17 mouse cellular contexts compared by ENCODE assay signal in genomic region chr2:80387668-80388067, GRCm38 (mm10). TPM values are rescaled to one million over a fixed set of nuclear protein-coding genes. Genes with fewer than 3 reads are reported as not detected.
DNase-seq lines count a peak whose midpoint lies in the region; ATAC-seq and TF ChIP-seq lines count a peak whose summit lies in the region.
"Had no signal": no experiment of that assay in that cellular context is flagged by ENCODE, and none has a peak within 500 bp of the region (broad histone marks: within the 10 kb centered on the region; RNA-seq: fewer than 3 reads in every experiment).

No protein-coding gene starts in this region.

- no peak overlapping the region for H3K9ac ChIP-seq in embryonic facial prominence, embryonic 13.5 days
- H3K9ac ChIP-seq in heart, embryonic 12.5 days: no peak overlapping the region
- H3K9ac ChIP-seq in forebrain, postnatal 0 days: no peak overlapping the region
- H3K9ac ChIP-seq: forebrain, embryonic 12.5 days; hindbrain, embryonic 15.5 days had no signal

- 49% methylated on average over 9 of the region's 9 CpGs for WGBS in embryonic facial prominence, embryonic 13.5 days
- WGBS in heart, embryonic 12.5 days: 27% methylated on average over 9 of the region's 9 CpGs
- WGBS in forebrain, postnatal 0 days: 79% methylated on average over 9 of the region's 9 CpGs

- DNase-seq in layer of hippocampus, postnatal 36 days: peak; percentile 4 to 10
- DNase-seq in layer of hippocampus, adult 8-10 months (ENCODE audit: low spot score in 2 of 2): no peak
- peak; percentile 4 for DNase-seq in lung, postnatal 25 days (ENCODE audit: low spot score)
- DNase-seq in forebrain, postnatal 0 days: no peak
- no peak for DNase-seq in urinary bladder, adult 18-20 months (ENCODE audit: low spot score in 2 of 2)
- DNase-seq: cerebellum, adult 9-10 months; kidney, adult 8-10 months; liver; right cerebral cortex, postnatal 14 days; thymus, postnatal 25 days had no signal

- no peak for ATAC-seq in embryonic facial prominence, embryonic 13.5 days (ENCODE audit: insufficient number of reproducible peaks, insufficient read depth, low FRiP score, low TSS enrichment, low read depth)
- ATAC-seq in heart, embryonic 12.5 days (ENCODE audit: insufficient number of reproducible peaks, low FRiP score): peak; percentile 61; the same call in 1 of the 2 replicates
- no peak for ATAC-seq in forebrain, postnatal 0 days
- ATAC-seq: midbrain, embryonic 16.5 days had no signal

- no peak overlapping the region for H3K4me3 ChIP-seq in embryonic facial prominence, embryonic 13.5 days
- H3K4me3 ChIP-seq in heart, embryonic 12.5 days: no peak overlapping the region
- H3K4me3 ChIP-seq in forebrain, postnatal 0 days (ENCODE audit: low read depth, low read length): no peak overlapping the region
- H3K4me3 ChIP-seq: forebrain, embryonic 12.5 days; hindbrain, embryonic 15.5 days had no signal

- TF ChIP-seq CTCF in forebrain, postnatal 0 days (IDR thresholded peaks at IDR 0.05; ENCODE audit: low read depth): no peak

- H3K9me3 ChIP-seq in embryonic facial prominence, embryonic 13.5 days: no peaks in the 10 kb centered on the region
- H3K9me3 ChIP-seq in heart, embryonic 12.5 days (replicated peaks): no peaks in the 10 kb centered on the region
- H3K9me3 ChIP-seq in forebrain, postnatal 0 days (ENCODE audit: low read length): no peaks in the 10 kb centered on the region
- H3K9me3 ChIP-seq: forebrain, embryonic 12.5 days; hindbrain, embryonic 15.5 days had no signal

- H3K4me1 ChIP-seq in embryonic facial prominence, embryonic 13.5 days: 0 out of 2 replicates have a peak, but pooled peaks cover 5% of the 10 kb centered on the region
- H3K4me1 ChIP-seq in heart, embryonic 12.5 days (replicated peaks): peaks cover 15% of the 10 kb centered on the region
- H3K4me1 ChIP-seq in forebrain, postnatal 0 days (ENCODE audit: insufficient read depth): no peaks in the 10 kb centered on the region
- H3K4me1 ChIP-seq: forebrain, embryonic 12.5 days; hindbrain, embryonic 15.5 days had no signal

- peak overlapping the region; percentile 44; the same call in 1 of the 2 replicates for H3K27ac ChIP-seq in embryonic facial prominence, embryonic 13.5 days
- peak overlapping the region; percentile 67 for H3K27ac ChIP-seq in heart, embryonic 12.5 days (ENCODE audit: poor library complexity, severe bottlenecking)
- no peak overlapping the region for H3K27ac ChIP-seq in forebrain, postnatal 0 days (ENCODE audit: low read depth, low read length)
- H3K27ac ChIP-seq: forebrain, embryonic 12.5 days; hindbrain, embryonic 15.5 days; macrophage had no signal

- no peaks in the 10 kb centered on the region for H3K27me3 ChIP-seq in embryonic facial prominence, embryonic 13.5 days
- no peaks in the 10 kb centered on the region for H3K27me3 ChIP-seq in heart, embryonic 12.5 days (replicated peaks)
- no peaks in the 10 kb centered on the region for H3K27me3 ChIP-seq in forebrain, postnatal 0 days (ENCODE audit: insufficient read depth, low read length)
- H3K27me3 ChIP-seq: forebrain, embryonic 12.5 days; hindbrain, embryonic 15.5 days had no signal

- no peak overlapping the region for H3K4me2 ChIP-seq in embryonic facial prominence, embryonic 13.5 days
- H3K4me2 ChIP-seq in heart, embryonic 12.5 days: peak overlapping the region; percentile 27; the same call in 1 of the 2 replicates
- no peak overlapping the region for H3K4me2 ChIP-seq in forebrain, postnatal 0 days (ENCODE audit: low read depth)
- H3K4me2 ChIP-seq: forebrain, embryonic 12.5 days; hindbrain, embryonic 15.5 days had no signal

- no peaks in the 10 kb centered on the region for H3K36me3 ChIP-seq in embryonic facial prominence, embryonic 13.5 days
- no peaks in the 10 kb centered on the region for H3K36me3 ChIP-seq in heart, embryonic 12.5 days
- H3K36me3 ChIP-seq in forebrain, postnatal 0 days (ENCODE audit: insufficient read depth): no peaks in the 10 kb centered on the region
- H3K36me3 ChIP-seq: forebrain, embryonic 12.5 days; hindbrain, embryonic 15.5 days had no signal

RNA-seq across cellular contexts. Expression of gene Frzb, which starts 59.8 kb away (rescaled TPM):
- 10 to 100 TPM; 34.4 to 37.4 TPM for total RNA-seq in layer of hippocampus, postnatal 36 days (2021)
- total RNA-seq in layer of hippocampus, adult 8-10 months (2022): 10 to 100 TPM; 24.6 to 29.1 (median 28.7) TPM
- polyA plus RNA-seq in embryonic facial prominence, embryonic 13.5 days (2015; fragmentation: Nextera tagmentation; extraction: Ambion mirVana): 34.6 and 49.5 TPM in 2 replicates
- 8.7 and 9.4 TPM in 2 replicates for polyA plus RNA-seq in heart, embryonic 12.5 days (2016; fragmentation: Nextera tagmentation; extraction: Ambion mirVana)
- total RNA-seq in forebrain, postnatal 0 days (2014; rRNA removed): 7.8 TPM in 2 replicates
- polyA plus RNA-seq in forebrain, postnatal 0 days (2015; fragmentation: Nextera tagmentation; extraction: Ambion mirVana): 7.0 and 10.0 TPM in 2 replicates
- total RNA-seq: neutrophil, adult 5-6 weeks had no signal
- polyA plus RNA-seq: macrophage had no signal

Comparison
In these comparisons a context has a peak if more than half of its experiments do, and no peak if none do; other contexts are left out.
1. DNase-seq: peak in layer of hippocampus, postnatal 36 days (2 of 2) and lung, postnatal 25 days (single experiment); none in layer of hippocampus, adult 8-10 months (0 of 2), forebrain, postnatal 0 days (single experiment) and urinary bladder, adult 18-20 months (0 of 2).